Mouse (Mus musculus) limb, embryonic 14.5 days (tissue): ENCODE measurements at regions not wholly inside any gene's neighbourhood (a gene's known extent, or its start where the extent isn't known, plus 50 kb on each side); places are given as distances from the start of the nearest gene placed in this dataset.

Experiments used
- ATAC-seq: fragments of 200-750 bp; cut with Nextera tagmentation; 2 replicates; pipeline ENCODE4 v1.8.0; 2017; ENCODE audit warnings: low read depth, moderate number of reproducible peaks, moderate TSS enrichment; ENCODE audit not compliant: low FRiP score
- DNase-seq: peaks from one replicate; pipeline ENCODE4 v3.0.0-alpha.2; 2015; ENCODE audit warnings: low spot score
- H3K27ac ChIP-seq: fragments of 300-500 bp; sonication (generic); replicated peaks from 2 replicates; pipeline ENCODE4 v1.5.1; 2014; ENCODE audit warnings: low read depth, mild to moderate bottlenecking, low read length, moderate library complexity, mixed read lengths
- H3K27me3 ChIP-seq: fragments of 300-500 bp; sonication (generic); 2 replicates; pipeline ENCODE4 v1.6.1; 2014; ENCODE audit warnings: low read length, mixed read lengths; ENCODE audit not compliant: control insufficient read depth, insufficient read depth
- H3K36me3 ChIP-seq: fragments of 300-500 bp; sonication (generic); 2 replicates; pipeline ENCODE4 v1.6.1; 2014; ENCODE audit warnings: mild to moderate bottlenecking, low read length, moderate library complexity, mixed read lengths; ENCODE audit not compliant: control insufficient read depth, insufficient read depth
- H3K4me1 ChIP-seq: fragments of 300-500 bp; sonication (generic); 2 replicates; pipeline ENCODE4 v1.6.1; 2014; ENCODE audit warnings: antibody characterized with exemption, low read length, mixed read lengths; ENCODE audit not compliant: control insufficient read depth, insufficient read depth
- H3K4me2 ChIP-seq: fragments of 300-500 bp; sonication (generic); replicated peaks from 2 replicates; pipeline ENCODE4 v1.6.1; 2014; ENCODE audit warnings: low read depth, mild to moderate bottlenecking, low read length, moderate library complexity; ENCODE audit not compliant: severe bottlenecking
- H3K4me3 ChIP-seq: fragments of 300-500 bp; sonication (generic); replicated peaks from 2 replicates; pipeline ENCODE4 v1.5.1; 2014; ENCODE audit warnings: low read length
- H3K9ac ChIP-seq: fragments of 300-500 bp; sonication (generic); 2 replicates; pipeline ENCODE4 v1.6.1; 2014; ENCODE audit warnings: mild to moderate bottlenecking, low read depth, low read length, moderate library complexity; ENCODE audit not compliant: severe bottlenecking
- H3K9me3 ChIP-seq: fragments of 300-500 bp; sonication (generic); 2 replicates; pipeline ENCODE4 v1.6.1; 2016; ENCODE audit warnings: low read length; ENCODE audit not compliant: control insufficient read depth
- POLR2A ChIP-seq: fragments of 200-500 bp; IDR thresholded peaks from 2 replicates; pipeline ENCODE4 v1.8.0; 2012; ENCODE audit warnings: inconsistent platforms, mild to moderate bottlenecking, moderate library complexity, borderline replicate concordance; ENCODE audit not compliant: insufficient read depth, insufficient read length; ENCODE audit errors: extremely low read depth
- WGBS: fragments of 180-500 bp; shearing (Covaris S2); extraction: QIAGEN DNeasy Blood & Tissue Kit; methylation state at CpG from one replicate; pipeline ENCODE4 v1.1.7; 2014; 5-methylcytosine and 5-hydroxymethylcytosine counted together

DNA sequence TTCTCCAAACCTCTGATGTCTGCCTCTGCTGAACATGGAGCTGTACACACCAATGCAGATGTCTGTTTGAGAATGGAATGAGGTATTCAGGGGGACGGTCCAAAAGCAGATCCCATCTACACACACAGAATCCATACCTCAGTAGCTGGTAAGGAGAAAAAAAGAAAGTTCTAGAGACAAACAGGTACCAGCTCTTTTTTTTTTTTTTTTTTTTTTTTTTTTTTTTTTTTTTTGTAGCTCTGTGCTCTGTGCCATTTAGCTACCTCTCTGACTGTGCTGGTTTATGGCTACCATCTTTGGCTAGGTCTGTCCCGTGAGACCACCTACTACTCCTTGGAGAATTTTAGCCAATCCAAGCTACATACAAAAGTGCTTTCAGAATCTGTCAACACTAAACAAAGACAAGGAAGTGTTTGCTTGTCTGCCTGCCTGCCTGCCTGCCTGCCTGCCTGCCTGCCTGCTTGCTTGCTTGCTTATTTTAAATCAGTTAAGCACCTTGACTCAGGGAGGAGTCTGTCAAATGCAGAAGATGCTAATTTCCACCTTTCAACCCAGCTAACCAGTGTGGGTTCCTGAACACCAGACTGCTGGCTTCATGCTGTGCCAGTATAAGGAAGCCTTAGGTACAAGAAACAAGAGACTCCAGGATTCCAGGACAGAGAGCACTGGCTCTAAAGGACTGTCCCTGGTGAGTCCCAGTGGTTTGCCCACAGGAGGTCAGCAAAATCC lies 190.0 kb upstream of the Cdh5 start:
- Histone ChIP-seq H3K27ac (no peak overlapping the region), H3K27me3 (no peaks in the 10 kb centered on the region), H3K9ac (no peak overlapping the region), H3K4me3 (no peak overlapping the region), H3K9me3 (no peaks in the 10 kb centered on the region), H3K4me2 (no peak overlapping the region), H3K4me1 (peaks cover 19% of the 10 kb centered on the region), H3K36me3 (no peaks in the 10 kb centered on the region)
- ATAC-seq, result no peak
- TF ChIP-seq POLR2A, result no peak
- 63% methylated on average over 2 of the region's 2 CpGs for WGBS
- no peak for DNase-seq

DNA sequence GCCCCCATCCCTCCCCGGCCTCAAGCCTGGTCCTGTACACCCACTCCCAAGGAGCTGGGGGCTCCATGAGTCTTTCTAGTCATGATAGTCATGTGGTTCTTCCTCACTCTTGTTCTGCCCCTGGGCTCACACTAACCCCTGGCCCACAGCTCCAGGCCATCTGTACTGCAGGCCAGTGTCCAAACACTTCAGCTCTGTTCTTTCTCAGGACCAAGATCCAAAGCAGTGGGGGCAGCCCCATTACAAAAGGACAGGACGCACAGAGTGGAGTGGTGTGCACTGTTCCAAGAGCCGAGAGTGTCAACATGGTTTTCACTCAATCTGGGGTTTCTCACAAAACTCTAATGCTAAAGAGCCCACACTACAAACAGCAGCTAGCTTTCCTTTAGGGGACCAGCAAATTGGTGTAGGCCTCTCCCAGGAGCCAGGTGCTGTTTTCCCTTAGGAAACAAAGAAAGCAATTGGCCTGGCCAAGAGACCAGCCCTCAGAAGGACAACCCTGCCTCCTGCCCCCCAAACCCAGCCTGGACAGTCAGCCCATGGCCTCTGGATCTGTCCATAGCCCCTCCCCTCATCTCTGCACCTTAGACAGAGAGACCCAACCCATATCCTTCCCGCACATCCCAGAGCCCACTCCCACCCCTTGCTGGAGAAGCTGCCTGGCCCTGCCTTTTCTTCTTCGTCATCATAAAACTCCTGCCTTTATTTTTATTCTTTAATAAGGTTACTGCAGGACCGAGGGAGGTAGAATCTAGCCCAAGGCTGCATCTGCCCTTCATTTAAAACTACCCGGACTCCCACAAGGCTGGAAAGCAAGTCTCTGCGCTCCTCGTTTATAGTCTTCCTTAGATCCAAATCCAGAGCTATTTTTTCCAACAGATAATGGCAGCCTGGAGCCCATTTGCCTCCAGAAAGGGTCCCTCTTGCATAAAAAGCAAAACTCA lies 188.2 kb upstream of the Cdh5 start:
- peaks cover 19% of the 10 kb centered on the region for H3K4me1 ChIP-seq
- H3K4me2 ChIP-seq, result no peak overlapping the region
- no peaks in the 10 kb centered on the region for H3K36me3 ChIP-seq
- ATAC-seq (peak; percentile 42), DNase-seq (peak; percentile 57)
- TF ChIP-seq POLR2A, result no peak
- H3K27me3 ChIP-seq, result no peaks in the 10 kb centered on the region
- 43% methylated on average over 9 of the region's 9 CpGs for WGBS
- no peaks in the 10 kb centered on the region for H3K9me3 ChIP-seq
- H3K9ac ChIP-seq, result no peak overlapping the region
- no peak overlapping the region for H3K4me3 ChIP-seq
- peak overlapping the region; percentile 67 for H3K27ac ChIP-seq

DNA sequence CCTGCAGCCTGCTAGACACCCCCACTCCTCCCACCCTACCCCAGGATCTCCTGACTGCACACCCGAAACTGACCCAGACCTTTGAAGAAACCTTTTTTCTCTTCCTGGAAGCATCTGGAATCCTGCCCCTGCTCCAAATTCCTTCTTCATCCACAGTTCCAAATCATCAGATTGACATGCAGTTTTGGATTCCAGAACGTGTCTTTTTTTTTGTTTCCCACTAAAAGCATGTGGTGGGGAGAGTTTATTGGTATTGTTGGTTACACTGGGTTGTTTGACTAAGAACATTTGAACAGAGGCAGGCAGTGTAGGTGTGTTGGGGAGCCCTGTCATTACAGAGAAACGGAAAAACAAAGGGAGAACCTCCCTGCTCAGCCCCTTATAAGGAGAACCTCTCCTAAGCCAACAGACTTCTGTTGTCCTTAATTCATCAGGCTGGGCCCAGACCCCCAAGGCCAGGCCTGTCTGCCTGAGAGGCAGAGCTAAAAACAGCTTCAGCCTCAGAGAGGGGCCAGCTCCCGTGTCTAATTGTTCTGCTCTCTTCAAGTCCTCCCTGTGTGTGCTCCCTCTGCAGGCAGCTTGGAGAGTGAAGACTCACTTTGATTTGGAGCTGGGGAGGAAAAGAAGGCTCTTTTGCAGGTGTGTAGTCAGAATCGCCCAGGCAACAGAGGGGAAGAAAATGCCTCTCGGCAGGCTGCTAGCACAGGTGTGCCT lies 187.3 kb upstream of the Cdh5 start:
- peak; percentile 35 for DNase-seq
- Histone ChIP-seq H3K9ac (no peak overlapping the region), H3K27me3 (no peaks in the 10 kb centered on the region), H3K27ac (peak overlapping the region; percentile 67), H3K4me3 (no peak overlapping the region), H3K36me3 (no peaks in the 10 kb centered on the region), H3K4me2 (no peak overlapping the region), H3K4me1 (peaks cover 19% of the 10 kb centered on the region), H3K9me3 (no peaks in the 10 kb centered on the region)
- ATAC-seq, result peak; percentile 57
- no peak for TF ChIP-seq POLR2A
- 23% methylated on average over 6 of the region's 6 CpGs for WGBS

DNA sequence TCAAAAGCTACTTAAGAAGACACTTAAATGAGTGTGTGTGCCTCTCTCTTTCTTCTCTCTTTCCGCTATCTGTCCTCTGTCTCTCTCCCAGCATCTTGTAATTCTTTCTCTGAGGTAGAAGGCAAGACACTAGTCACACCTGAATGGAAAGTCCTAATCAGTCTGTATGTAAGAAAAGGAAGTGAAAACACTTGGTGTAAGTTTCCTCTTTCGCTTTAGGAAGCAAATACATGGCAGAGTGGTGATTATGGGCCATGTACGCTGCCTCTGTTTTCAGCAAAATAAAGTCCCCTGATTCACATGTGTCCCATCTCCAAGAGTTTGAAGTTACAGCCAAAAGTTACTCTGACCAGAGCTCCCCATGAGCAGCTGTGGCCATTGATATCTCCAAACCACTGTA lies 182.1 kb upstream of the Cdh5 start:
- no peaks in the 10 kb centered on the region for H3K9me3 ChIP-seq
- ATAC-seq (no peak), DNase-seq (no peak)
- H3K27me3 ChIP-seq, result no peaks in the 10 kb centered on the region
- H3K4me3 ChIP-seq, result no peak overlapping the region
- no peak overlapping the region for H3K27ac ChIP-seq
- H3K36me3 ChIP-seq, result no peaks in the 10 kb centered on the region
- WGBS, result 84% methylated on average over 3 of the region's 3 CpGs
- no peak overlapping the region for H3K9ac ChIP-seq
- no peak overlapping the region for H3K4me2 ChIP-seq
- no peak for TF ChIP-seq POLR2A
- peaks cover 8% of the 10 kb centered on the region for H3K4me1 ChIP-seq

DNA sequence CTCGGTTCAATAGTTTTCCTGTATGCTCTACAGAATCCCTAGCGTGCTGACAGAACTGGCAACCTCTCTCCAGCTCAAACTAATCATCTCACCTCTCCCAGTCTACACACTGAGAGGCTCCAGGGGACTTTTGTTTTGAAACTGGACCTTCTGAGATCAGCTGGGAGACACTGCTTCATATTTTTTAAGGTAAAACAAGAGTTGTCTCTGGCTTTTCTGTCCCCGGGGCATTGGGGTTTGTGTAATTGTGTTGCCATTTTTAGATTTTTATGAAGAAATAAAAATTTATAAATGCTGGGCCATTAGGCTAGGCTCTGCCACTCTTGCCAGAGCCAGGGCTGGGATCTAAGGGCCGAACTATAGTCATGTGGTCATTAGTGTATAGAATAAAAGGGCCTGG lies 179.8 kb upstream of the Cdh5 start:
- no peak for ATAC-seq
- Histone ChIP-seq H3K9ac (no peak overlapping the region), H3K36me3 (no peaks in the 10 kb centered on the region), H3K27me3 (no peaks in the 10 kb centered on the region), H3K4me3 (no peak overlapping the region), H3K27ac (no peak overlapping the region), H3K9me3 (no peaks in the 10 kb centered on the region), H3K4me1 (peaks cover 4% of the 10 kb centered on the region; the same call in 1 of the 2 replicates), H3K4me2 (no peak overlapping the region)
- WGBS, result 65% methylated on average over 4 of the region's 4 CpGs
- DNase-seq, result no peak
- no peak for TF ChIP-seq POLR2A
